Mouse (Mus musculus) liver, embryonic 11.5 days (tissue): ENCODE measurements around the gene Iqck. TPM values are rescaled to one million over a fixed set of nuclear protein-coding genes. Genes with fewer than 3 reads are reported as not detected.

Source experiments
- ATAC-seq: fragments of 200-750 bp; cut with Nextera tagmentation; replicated peaks from 2 replicates; pipeline ENCODE4 v1.8.0; 2017; ENCODE audit warnings: moderate number of reproducible peaks, mild to moderate bottlenecking, moderate TSS enrichment, moderate library complexity; ENCODE audit not compliant: low FRiP score
- DNase-seq: peaks from one replicate; pipeline ENCODE4 v3.0.0-alpha.2; 2017; ENCODE audit warnings: low spot score
- H3K27ac ChIP-seq: fragments of 300-500 bp; sonication (generic); 2 replicates; pipeline ENCODE4 v1.5.1; 2014; ENCODE audit warnings: mild to moderate bottlenecking, low read depth, low read length, control low read depth
- H3K27me3 ChIP-seq: fragments of 300-500 bp; sonication (generic); replicated peaks from 2 replicates; pipeline ENCODE4 v1.6.1; 2014; ENCODE audit warnings: low read length, mixed read lengths; ENCODE audit not compliant: control insufficient read depth, insufficient read depth
- H3K36me3 ChIP-seq: fragments of 300-500 bp; sonication (generic); 2 replicates; pipeline ENCODE4 v1.6.1; 2014; ENCODE audit warnings: mild to moderate bottlenecking, low read length, moderate library complexity, mixed read lengths; ENCODE audit not compliant: control insufficient read depth, insufficient read depth
- H3K4me1 ChIP-seq: fragments of 300-500 bp; sonication (generic); replicated peaks from 2 replicates; pipeline ENCODE4 v1.6.1; 2014; ENCODE audit warnings: low read length, mixed read lengths; ENCODE audit not compliant: control insufficient read depth, insufficient read depth
- H3K4me2 ChIP-seq: fragments of 300-500 bp; sonication (generic); 2 replicates; pipeline ENCODE4 v1.6.1; 2014; ENCODE audit warnings: mild to moderate bottlenecking, control low read depth, moderate library complexity
- H3K4me3 ChIP-seq: fragments of 300-500 bp; sonication (generic); 2 replicates; pipeline ENCODE4 v1.5.1; 2014; ENCODE audit warnings: low read depth, low read length, control low read depth
- H3K9ac ChIP-seq: fragments of 300-500 bp; sonication (generic); 2 replicates; pipeline ENCODE4 v1.6.1; 2014; ENCODE audit warnings: low read depth, low read length, control low read depth
- H3K9me3 ChIP-seq: fragments of 300-500 bp; sonication (generic); 2 replicates; pipeline ENCODE4 v1.6.1; 2016; ENCODE audit warnings: low read length, inconsistent platforms, mixed read lengths; ENCODE audit not compliant: control insufficient read depth
- WGBS: fragments of 180-500 bp; shearing (Covaris S2); extraction: QIAGEN DNeasy Blood & Tissue Kit; methylation state at CpG from one replicate; pipeline ENCODE4 v1.1.7; 2014; 5-methylcytosine and 5-hydroxymethylcytosine counted together
- polyA plus RNA-seq: library from polyadenylated mRNA; unstranded; fragments of >200 nt; fragmentation: Nextera tagmentation; extraction: Ambion mirVana; gene quantifications from 2 replicates; pipeline ENCODE4 v1.2.1, GENCODE M21; 2014

The Iqck gene
- polyA plus RNA-seq, 1 experiment from 2014 or later, result 1.6 TPM

- DNase-seq (no peak), ATAC-seq (no peak)
- H3K36me3 ChIP-seq, result no peaks in the 10 kb centered on the region
- H3K4me1 ChIP-seq, result no peaks in the 10 kb centered on the region
- H3K4me3 ChIP-seq, result no peak overlapping the region
- no peak overlapping the region for H3K27ac ChIP-seq
- H3K27me3 ChIP-seq, result no peaks in the 10 kb centered on the region
- H3K9me3 ChIP-seq, result no peaks in the 10 kb centered on the region
- no peak overlapping the region for H3K4me2 ChIP-seq
- H3K9ac ChIP-seq, result no peak overlapping the region
Measured at GRCm38 (mm10) chr7:118898063-118898462, 42.5 kb downstream of the Iqck start.

GRCm38 (mm10) chr7:118900090-118900489 is 44.5 kb downstream of the Iqck start:
- no peak for ATAC-seq
- H3K9ac ChIP-seq, result no peak overlapping the region
- no peak overlapping the region for H3K4me3 ChIP-seq
- H3K27ac ChIP-seq, result no peak overlapping the region
- DNase-seq, result no peak
- H3K9me3 ChIP-seq, result no peaks in the 10 kb centered on the region
- 72% methylated on average over 2 of the region's 2 CpGs for WGBS
- H3K36me3 ChIP-seq, result no peaks in the 10 kb centered on the region
- no peaks in the 10 kb centered on the region for H3K4me1 ChIP-seq
- no peak overlapping the region for H3K4me2 ChIP-seq
- H3K27me3 ChIP-seq, result no peaks in the 10 kb centered on the region

- WGBS, result 64% methylated on average over 13 of the region's 13 CpGs
- no peak for DNase-seq
- Histone ChIP-seq H3K9ac (no peak overlapping the region), H3K4me1 (no peaks in the 10 kb centered on the region), H3K9me3 (no peaks in the 10 kb centered on the region), H3K27me3 (no peaks in the 10 kb centered on the region), H3K36me3 (no peaks in the 10 kb centered on the region), H3K4me3 (no peak overlapping the region), H3K27ac (no peak overlapping the region), H3K4me2 (no peak overlapping the region)
- ATAC-seq, result no peak
Measured at GRCm38 (mm10) chr7:118902944-118903343, 47.4 kb downstream of the Iqck start.

GRCm38 (mm10) chr7:118903879-118904278 is 48.3 kb downstream of the Iqck start:
- DNase-seq, result no peak
- WGBS, result 87% methylated on average over 9 of the region's 9 CpGs

GRCm38 (mm10) chr7:118904530-118904929 is 49.0 kb downstream of the Iqck start:
- H3K27me3 ChIP-seq, result no peaks in the 10 kb centered on the region
- no peaks in the 10 kb centered on the region for H3K4me1 ChIP-seq
- H3K9me3 ChIP-seq, result no peaks in the 10 kb centered on the region
- WGBS, result 83% methylated on average over 4 of the region's 4 CpGs
- no peak overlapping the region for H3K4me2 ChIP-seq
- DNase-seq, result no peak
- ATAC-seq, result no peak
- H3K27ac ChIP-seq, result no peak overlapping the region
- no peaks in the 10 kb centered on the region for H3K36me3 ChIP-seq
- H3K4me3 ChIP-seq, result no peak overlapping the region
- no peak overlapping the region for H3K9ac ChIP-seq

More at GRCm38 (mm10) chr7:118903879-118904278, 48.3 kb downstream of the Iqck start:
- no peak overlapping the region for H3K4me3 ChIP-seq
- H3K27ac ChIP-seq, result no peak overlapping the region
- H3K4me1 ChIP-seq, result no peaks in the 10 kb centered on the region
- H3K9ac ChIP-seq, result no peak overlapping the region
- H3K9me3 ChIP-seq, result no peaks in the 10 kb centered on the region
- no peaks in the 10 kb centered on the region for H3K27me3 ChIP-seq
- H3K36me3 ChIP-seq, result no peaks in the 10 kb centered on the region
- H3K4me2 ChIP-seq, result no peak overlapping the region
- no peak for ATAC-seq

- H3K9me3 ChIP-seq, result no peaks in the 10 kb centered on the region
- WGBS, result 84% methylated on average over 8 of the region's 8 CpGs
- H3K36me3 ChIP-seq, result no peaks in the 10 kb centered on the region
- no peaks in the 10 kb centered on the region for H3K4me1 ChIP-seq
- H3K4me2 ChIP-seq, result no peak overlapping the region
- H3K4me3 ChIP-seq, result no peak overlapping the region
- H3K27ac ChIP-seq, result no peak overlapping the region
- no peak overlapping the region for H3K9ac ChIP-seq
- ATAC-seq (no peak), DNase-seq (no peak)
- no peaks in the 10 kb centered on the region for H3K27me3 ChIP-seq
Measured at GRCm38 (mm10) chr7:118908961-118909515, 53.5 kb downstream of the Iqck start.

GRCm38 (mm10) chr7:118910464-118910863 is 54.9 kb downstream of the Iqck start:
- no peak overlapping the region for H3K4me2 ChIP-seq
- no peak overlapping the region for H3K4me3 ChIP-seq
- ATAC-seq (no peak), DNase-seq (no peak)
- H3K4me1 ChIP-seq, result no peaks in the 10 kb centered on the region
- H3K27me3 ChIP-seq, result no peaks in the 10 kb centered on the region
- no peaks in the 10 kb centered on the region for H3K9me3 ChIP-seq
- no peak overlapping the region for H3K9ac ChIP-seq
- H3K27ac ChIP-seq, result no peak overlapping the region
- WGBS, result 82% methylated on average over 2 of the region's 2 CpGs
- no peaks in the 10 kb centered on the region for H3K36me3 ChIP-seq

- no peak overlapping the region for H3K4me3 ChIP-seq
- 96% methylated on average over 2 of the region's 2 CpGs for WGBS
- H3K9me3 ChIP-seq, result no peaks in the 10 kb centered on the region
- no peaks in the 10 kb centered on the region for H3K36me3 ChIP-seq
- no peak overlapping the region for H3K9ac ChIP-seq
- H3K4me1 ChIP-seq, result no peaks in the 10 kb centered on the region
- no peak for DNase-seq
- no peak overlapping the region for H3K27ac ChIP-seq
- no peak overlapping the region for H3K4me2 ChIP-seq
- H3K27me3 ChIP-seq, result no peaks in the 10 kb centered on the region
- no peak for ATAC-seq
Measured at GRCm38 (mm10) chr7:118911170-118911569, 55.6 kb downstream of the Iqck start.

- Histone ChIP-seq H3K27ac (no peak overlapping the region), H3K9ac (no peak overlapping the region), H3K4me1 (no peaks in the 10 kb centered on the region), H3K4me3 (no peak overlapping the region), H3K36me3 (no peaks in the 10 kb centered on the region), H3K27me3 (no peaks in the 10 kb centered on the region), H3K4me2 (no peak overlapping the region), H3K9me3 (no peaks in the 10 kb centered on the region)
- DNase-seq (no peak), ATAC-seq (no peak)
- WGBS, result 76% methylated on average over 7 of the region's 7 CpGs
Measured at GRCm38 (mm10) chr7:118911571-118911970, 56.0 kb downstream of the Iqck start.
